Mouse (Mus musculus): ENCODE data around the gene Eml5. TPM values are rescaled to one million over a fixed set of nuclear protein-coding genes. Genes with fewer than 3 reads are reported as not detected.
A peak's percentile ranks its signal among the peaks of the same experiment; 100 is the strongest.

The Eml5 gene
- total and polyA plus RNA-seq, 3 experiments: 1.7 to 28.9 (median 12.0) TPM

GRCm38 (mm10) chr12:98757636-98758035 is 143.6 kb downstream of the Eml5 start:
- DNase-seq (ENCODE audit: low spot score): no peak
- no peaks in the 10 kb centered on the region for H3K27me3 ChIP-seq (ENCODE audit: insufficient read depth, low read length)
- H3K4me1 ChIP-seq (ENCODE audit: insufficient read depth, low read depth, low read length): peaks cover 8% of the 10 kb centered on the region
- peaks cover 95% of the 10 kb centered on the region for H3K36me3 ChIP-seq (replicated peaks)
- no peak overlapping the region for H3K4me3 ChIP-seq (ENCODE audit: low read depth, low read length)
- no peaks in the 10 kb centered on the region for H3K9me3 ChIP-seq (replicated peaks)
- TF ChIP-seq GATA1 (IDR thresholded peaks at IDR 0.05; ENCODE audit: borderline replicate concordance, low read length): no peak
- no peak for TF ChIP-seq POLR2AphosphoS5 (IDR thresholded peaks at IDR 0.05; ENCODE audit: insufficient replicate concordance, low read depth, low read length)
- TF ChIP-seq TAL1 (conservative IDR thresholded peaks at IDR 0.05; ENCODE audit: low read depth, low read length): no peak
- no peak for TF ChIP-seq CTCF (IDR thresholded peaks at IDR 0.05; ENCODE audit: low read depth, low read length)
- TF ChIP-seq GATA2 (IDR thresholded peaks at IDR 0.05; ENCODE audit: borderline replicate concordance, low read depth, low read length): no peak
- no peak for ATAC-seq (ENCODE audit: extremely low read depth, insufficient number of reproducible peaks, low FRiP score, poor library complexity, severe bottlenecking)

GRCm38 (mm10) chr12:98747380-98747753 is 153.9 kb downstream of the Eml5 start:
- H3K9me3 ChIP-seq (replicated peaks): no peaks in the 10 kb centered on the region
- TF ChIP-seq TAL1 (conservative IDR thresholded peaks at IDR 0.05; ENCODE audit: low read depth, low read length): no peak
- TF ChIP-seq CTCF (IDR thresholded peaks at IDR 0.05; ENCODE audit: low read depth, low read length): no peak
- TF ChIP-seq GATA1 (IDR thresholded peaks at IDR 0.05; ENCODE audit: borderline replicate concordance, low read length): no peak
- no peak for TF ChIP-seq GATA2 (IDR thresholded peaks at IDR 0.05; ENCODE audit: borderline replicate concordance, low read depth, low read length)
- TF ChIP-seq POLR2AphosphoS5 (IDR thresholded peaks at IDR 0.05; ENCODE audit: insufficient replicate concordance, low read depth, low read length): no peak
- ATAC-seq (ENCODE audit: extremely low read depth, insufficient number of reproducible peaks, low FRiP score, poor library complexity, severe bottlenecking) (no peak), DNase-seq (ENCODE audit: low spot score) (peak; percentile 42)
- H3K4me1 ChIP-seq (ENCODE audit: insufficient read depth, low read depth, low read length): peaks cover 36% of the 10 kb centered on the region
- peak overlapping the region; percentile 80 for H3K4me3 ChIP-seq (ENCODE audit: low read depth, low read length)
- H3K27me3 ChIP-seq (ENCODE audit: insufficient read depth, low read length): peaks cover 17% of the 10 kb centered on the region
- H3K36me3 ChIP-seq (replicated peaks): peaks cover 32% of the 10 kb centered on the region

GRCm38 (mm10) chr12:98746746-98747379 is 154.4 kb downstream of the Eml5 start, which contains the start of gene Zc3h14:
Zc3h14 (plus strand) TSS chr12:98746964.
- peaks cover 29% of the 10 kb centered on the region for H3K36me3 ChIP-seq (replicated peaks)
- no peak for TF ChIP-seq TAL1 (conservative IDR thresholded peaks at IDR 0.05; ENCODE audit: low read depth, low read length)
- no peak for TF ChIP-seq GATA1 (IDR thresholded peaks at IDR 0.05; ENCODE audit: borderline replicate concordance, low read length)
- TF ChIP-seq CTCF (IDR thresholded peaks at IDR 0.05; ENCODE audit: low read depth, low read length): peak; percentile 23; the same call in 1 of the 2 replicates
- H3K4me1 ChIP-seq (ENCODE audit: insufficient read depth, low read depth, low read length): peaks cover 36% of the 10 kb centered on the region
- H3K27me3 ChIP-seq (ENCODE audit: insufficient read depth, low read length): peaks cover 21% of the 10 kb centered on the region
- peak; percentile 70 for ATAC-seq (ENCODE audit: extremely low read depth, insufficient number of reproducible peaks, low FRiP score, poor library complexity, severe bottlenecking)
- DNase-seq (ENCODE audit: low spot score): peak; percentile 93
- H3K9me3 ChIP-seq (replicated peaks): no peaks in the 10 kb centered on the region
- H3K4me3 ChIP-seq (ENCODE audit: low read depth, low read length): peak within 1 kb of the TSS; percentile 80

GRCm38 (mm10) chr12:98746131-98746530 is 155.2 kb downstream of the Eml5 start:
- Histone ChIP-seq H3K4me1 (ENCODE audit: insufficient read depth, low read depth, low read length) (peaks cover 33% of the 10 kb centered on the region), H3K9me3 (replicated peaks) (no peaks in the 10 kb centered on the region), H3K36me3 (replicated peaks) (peaks cover 22% of the 10 kb centered on the region), H3K27me3 (ENCODE audit: insufficient read depth, low read length) (peaks cover 24% of the 10 kb centered on the region), H3K4me3 (ENCODE audit: low read depth, low read length) (peak overlapping the region; percentile 29; the same call in 1 of the 2 replicates)
- DNase-seq (ENCODE audit: low spot score): peak; percentile 82
- no peak for TF ChIP-seq GATA1 (IDR thresholded peaks at IDR 0.05; ENCODE audit: borderline replicate concordance, low read length)
- peak; percentile 57; the same call in 1 of the 2 replicates for TF ChIP-seq CTCF (IDR thresholded peaks at IDR 0.05; ENCODE audit: low read depth, low read length)
- peak; percentile 83 for ATAC-seq (ENCODE audit: extremely low read depth, insufficient number of reproducible peaks, low FRiP score, poor library complexity, severe bottlenecking)

GRCm38 (mm10) chr12:98745626-98746025 is 155.7 kb downstream of the Eml5 start:
- H3K36me3 ChIP-seq (replicated peaks): peaks cover 17% of the 10 kb centered on the region
- ATAC-seq (ENCODE audit: extremely low read depth, insufficient number of reproducible peaks, low FRiP score, poor library complexity, severe bottlenecking): no peak
- H3K9me3 ChIP-seq (replicated peaks): no peaks in the 10 kb centered on the region
- TF ChIP-seq POLR2AphosphoS5 (IDR thresholded peaks at IDR 0.05; ENCODE audit: insufficient replicate concordance, low read depth, low read length): no peak
- no peak for TF ChIP-seq GATA1 (IDR thresholded peaks at IDR 0.05; ENCODE audit: borderline replicate concordance, low read length)
- TF ChIP-seq CTCF (IDR thresholded peaks at IDR 0.05; ENCODE audit: low read depth, low read length): no peak
- no peak for TF ChIP-seq GATA2 (IDR thresholded peaks at IDR 0.05; ENCODE audit: borderline replicate concordance, low read depth, low read length)
- no peak for TF ChIP-seq TAL1 (conservative IDR thresholded peaks at IDR 0.05; ENCODE audit: low read depth, low read length)
- no peak overlapping the region for H3K4me3 ChIP-seq (ENCODE audit: low read depth, low read length)
- H3K4me1 ChIP-seq (ENCODE audit: insufficient read depth, low read depth, low read length): peaks cover 36% of the 10 kb centered on the region
- H3K27me3 ChIP-seq (ENCODE audit: insufficient read depth, low read length): peaks cover 26% of the 10 kb centered on the region
- no peak for DNase-seq (ENCODE audit: low spot score)

- H3K4me1 ChIP-seq (ENCODE audit: insufficient read depth, low read depth, low read length): peaks cover 29% of the 10 kb centered on the region
- no peak overlapping the region for H3K4me3 ChIP-seq (ENCODE audit: low read depth, low read length)
- H3K9me3 ChIP-seq (replicated peaks): 0 out of 2 replicates have a peak, but pooled peaks cover 1% of the 10 kb centered on the region
- DNase-seq (ENCODE audit: low spot score) (no peak), ATAC-seq (ENCODE audit: extremely low read depth, insufficient number of reproducible peaks, low FRiP score, poor library complexity, severe bottlenecking) (no peak)
- TF ChIP-seq TAL1 (conservative IDR thresholded peaks at IDR 0.05; ENCODE audit: low read depth, low read length) (no peak), POLR2AphosphoS5 (IDR thresholded peaks at IDR 0.05; ENCODE audit: insufficient replicate concordance, low read depth, low read length) (no peak), GATA2 (IDR thresholded peaks at IDR 0.05; ENCODE audit: borderline replicate concordance, low read depth, low read length) (no peak), CTCF (IDR thresholded peaks at IDR 0.05; ENCODE audit: low read depth, low read length) (no peak), GATA1 (IDR thresholded peaks at IDR 0.05; ENCODE audit: borderline replicate concordance, low read length) (no peak)
- peaks cover 35% of the 10 kb centered on the region for H3K27me3 ChIP-seq (ENCODE audit: insufficient read depth, low read length)
- H3K36me3 ChIP-seq (replicated peaks): no peaks in the 10 kb centered on the region
These were observed 160.2 kb downstream of the Eml5 start for GRCm38 (mm10) chr12:98741011-98741501.

Data from G1E (cell line).